Mouse (Mus musculus) left cerebral cortex, adult 18-20 months (tissue): ENCODE measurements around the gene Cnpy1. TPM values are rescaled to one million over a fixed set of nuclear protein-coding genes. Genes with fewer than 3 reads are reported as not detected.

Experiments used
- DNase-seq, 2 experiments: peaks; one replicate each; pipeline ENCODE4 v3.0.0; 2021 to 2022; ENCODE audit warnings: low spot score in 2 of 2, mixed read lengths in 1 of 2
- long read RNA-seq, 2 experiments: library from polyadenylated mRNA; stranded (forward); transcript quantifications; one replicate each; pipeline ENCODE4 v2.0.0; 2021
- total RNA-seq, 2 experiments: library from RNA; stranded (reverse); gene quantifications; 2 replicates each; pipeline ENCODE4 v1.2.3; 2021

Cnpy1 gene
- total RNA-seq: under 1 TPM in 1 of 2 experiments, not detected in 1; 0.19 TPM
- long read RNA-seq, experiment 1: 0 reads
- long read RNA-seq, experiment 2: 0 reads

GRCm38 (mm10) chr5:28245574-28245973 lies at the start of gene Cnpy1:
Gene Cnpy1 (minus strand): TSS chr5:28245806.
- DNase-seq: no peak

- DNase-seq: peak; percentile 83 to 95
Measured at GRCm38 (mm10) chr5:28293990-28294389, 48.4 kb upstream of the Cnpy1 start.

GRCm38 (mm10) chr5:28292281-28292680 lies 46.7 kb upstream of the Cnpy1 start:
- no peak for DNase-seq

GRCm38 (mm10) chr5:28291118-28291850 lies 45.7 kb upstream of the Cnpy1 start:
- DNase-seq: no peak

GRCm38 (mm10) chr5:28290630-28291029 lies 45.0 kb upstream of the Cnpy1 start:
- DNase-seq: no peak

- DNase-seq: no peak
Measured at GRCm38 (mm10) chr5:28289111-28289510, 43.5 kb upstream of the Cnpy1 start.

GRCm38 (mm10) chr5:28277279-28277678 lies 31.7 kb upstream of the Cnpy1 start:
- DNase-seq: no peak

- no peak for DNase-seq
Measured at GRCm38 (mm10) chr5:28272836-28273235, 27.2 kb upstream of the Cnpy1 start.

GRCm38 (mm10) chr5:28269469-28269991 lies 23.9 kb upstream of the Cnpy1 start:
- DNase-seq: no peak

GRCm38 (mm10) chr5:28267576-28267975 lies 22.0 kb upstream of the Cnpy1 start:
- DNase-seq: no peak

- no peak for DNase-seq
Measured at GRCm38 (mm10) chr5:28265653-28266052, 20.0 kb upstream of the Cnpy1 start.

GRCm38 (mm10) chr5:28263852-28264251 lies 18.2 kb upstream of the Cnpy1 start:
- no peak for DNase-seq

GRCm38 (mm10) chr5:28262070-28262469 lies 16.5 kb upstream of the Cnpy1 start:
- DNase-seq: no peak

GRCm38 (mm10) chr5:28259939-28260338 lies 14.3 kb upstream of the Cnpy1 start:
- no peak for DNase-seq

- DNase-seq: no peak
Measured at GRCm38 (mm10) chr5:28259385-28259784, 13.8 kb upstream of the Cnpy1 start.

- no peak for DNase-seq
Measured at GRCm38 (mm10) chr5:28257816-28258215, 12.2 kb upstream of the Cnpy1 start.

- DNase-seq: no peak
Measured at GRCm38 (mm10) chr5:28252999-28253398, 7.4 kb upstream of the Cnpy1 start.

- no peak for DNase-seq
Measured at GRCm38 (mm10) chr5:28252260-28252659, 6.7 kb upstream of the Cnpy1 start.

- DNase-seq: no peak
Measured at GRCm38 (mm10) chr5:28251211-28251764, 5.7 kb upstream of the Cnpy1 start.

- DNase-seq: no peak
Measured at GRCm38 (mm10) chr5:28250479-28250878, 4.9 kb upstream of the Cnpy1 start.

- no peak for DNase-seq
Measured at GRCm38 (mm10) chr5:28245121-28245520, 485 bp downstream of the Cnpy1 start.

- DNase-seq: no peak
Measured at GRCm38 (mm10) chr5:28243501-28244177, 2.0 kb downstream of the Cnpy1 start.
